Mouse (Mus musculus) liver, embryonic 11.5 days (tissue): ENCODE results near the gene Mrtfa. TPM values are rescaled to one million over a fixed set of nuclear protein-coding genes. Genes with fewer than 3 reads are reported as not detected.

Experiments used
- ATAC-seq: fragments of 200-750 bp; cut with Nextera tagmentation; replicated peaks from 2 replicates; pipeline ENCODE4 v1.8.0; 2017; ENCODE audit warnings: moderate number of reproducible peaks, mild to moderate bottlenecking, moderate TSS enrichment, moderate library complexity; ENCODE audit not compliant: low FRiP score
- DNase-seq: peaks from one replicate; pipeline ENCODE4 v3.0.0-alpha.2; 2017; ENCODE audit warnings: low spot score
- H3K27ac ChIP-seq: fragments of 300-500 bp; sonication (generic); 2 replicates; pipeline ENCODE4 v1.5.1; 2014; ENCODE audit warnings: mild to moderate bottlenecking, low read depth, low read length, control low read depth
- H3K27me3 ChIP-seq: fragments of 300-500 bp; sonication (generic); replicated peaks from 2 replicates; pipeline ENCODE4 v1.6.1; 2014; ENCODE audit warnings: low read length, mixed read lengths; ENCODE audit not compliant: control insufficient read depth, insufficient read depth
- H3K36me3 ChIP-seq: fragments of 300-500 bp; sonication (generic); 2 replicates; pipeline ENCODE4 v1.6.1; 2014; ENCODE audit warnings: mild to moderate bottlenecking, low read length, moderate library complexity, mixed read lengths; ENCODE audit not compliant: control insufficient read depth, insufficient read depth
- H3K4me1 ChIP-seq: fragments of 300-500 bp; sonication (generic); replicated peaks from 2 replicates; pipeline ENCODE4 v1.6.1; 2014; ENCODE audit warnings: low read length, mixed read lengths; ENCODE audit not compliant: control insufficient read depth, insufficient read depth
- H3K4me2 ChIP-seq: fragments of 300-500 bp; sonication (generic); 2 replicates; pipeline ENCODE4 v1.6.1; 2014; ENCODE audit warnings: mild to moderate bottlenecking, control low read depth, moderate library complexity
- H3K4me3 ChIP-seq: fragments of 300-500 bp; sonication (generic); 2 replicates; pipeline ENCODE4 v1.5.1; 2014; ENCODE audit warnings: low read depth, low read length, control low read depth
- H3K9ac ChIP-seq: fragments of 300-500 bp; sonication (generic); 2 replicates; pipeline ENCODE4 v1.6.1; 2014; ENCODE audit warnings: low read depth, low read length, control low read depth
- H3K9me3 ChIP-seq: fragments of 300-500 bp; sonication (generic); 2 replicates; pipeline ENCODE4 v1.6.1; 2016; ENCODE audit warnings: low read length, inconsistent platforms, mixed read lengths; ENCODE audit not compliant: control insufficient read depth
- WGBS: fragments of 180-500 bp; shearing (Covaris S2); extraction: QIAGEN DNeasy Blood & Tissue Kit; methylation state at CpG from one replicate; pipeline ENCODE4 v1.1.7; 2014; 5-methylcytosine and 5-hydroxymethylcytosine counted together
- polyA plus RNA-seq: library from polyadenylated mRNA; unstranded; fragments of >200 nt; fragmentation: Nextera tagmentation; extraction: Ambion mirVana; gene quantifications from 2 replicates; pipeline ENCODE4 v1.2.1, GENCODE M21; 2014

The Mrtfa gene
- polyA plus RNA-seq, 1 experiment from 2014 or later: 20.6 TPM

DNA sequence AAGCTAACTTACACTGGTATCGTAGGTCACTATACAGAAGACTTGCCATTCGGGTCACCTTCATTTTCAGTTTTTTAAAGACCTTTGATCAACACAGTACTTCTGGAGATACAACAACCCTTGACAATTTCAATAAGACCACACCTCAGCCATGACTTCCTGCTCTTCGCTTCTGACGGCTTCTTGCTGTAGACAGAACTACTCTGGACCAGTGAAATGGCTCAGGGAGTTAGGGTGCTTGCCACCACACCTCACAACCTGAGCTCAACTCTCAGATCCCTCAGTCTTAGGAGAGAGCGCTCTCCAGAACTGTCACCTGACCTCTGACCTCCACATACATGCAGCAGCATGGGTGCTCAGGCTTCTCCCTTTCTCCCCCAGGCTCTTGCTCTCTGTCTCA, 59.4 kb downstream of the Mrtfa start:
- Histone ChIP-seq H3K27me3 (no peaks in the 10 kb centered on the region), H3K27ac (no peak overlapping the region), H3K36me3 (no peaks in the 10 kb centered on the region), H3K4me1 (no peaks in the 10 kb centered on the region), H3K9ac (no peak overlapping the region), H3K4me3 (no peak overlapping the region), H3K9me3 (no peaks in the 10 kb centered on the region), H3K4me2 (no peak overlapping the region)
- DNase-seq (no peak), ATAC-seq (no peak)
- 86% methylated on average over 5 of the region's 5 CpGs for WGBS

DNA sequence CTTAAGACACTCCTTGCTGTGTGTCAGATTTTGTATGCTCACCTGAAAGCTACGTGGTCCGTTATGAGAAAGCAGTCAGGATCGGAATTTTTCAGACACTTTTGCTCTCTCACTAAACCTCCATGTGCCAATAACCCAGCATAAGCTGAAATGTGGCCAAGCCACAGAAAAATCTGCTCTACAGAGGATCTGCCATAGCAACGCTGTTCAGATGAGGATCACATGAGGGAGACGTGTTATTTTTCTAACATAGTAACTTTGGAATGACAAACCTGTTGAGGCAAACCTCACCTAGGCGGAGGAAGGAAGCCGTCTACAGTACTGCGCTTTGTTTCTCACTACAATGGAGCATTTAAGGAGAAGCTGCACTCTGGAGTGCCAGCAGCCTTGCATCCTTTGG, 60.6 kb downstream of the Mrtfa start:
- Histone ChIP-seq H3K27ac (no peak overlapping the region), H3K27me3 (no peaks in the 10 kb centered on the region), H3K4me3 (no peak overlapping the region), H3K36me3 (no peaks in the 10 kb centered on the region), H3K4me1 (no peaks in the 10 kb centered on the region), H3K9ac (no peak overlapping the region), H3K9me3 (no peaks in the 10 kb centered on the region), H3K4me2 (no peak overlapping the region)
- 83% methylated on average over 8 of the region's 8 CpGs for WGBS
- DNase-seq: no peak
- ATAC-seq: no peak

DNA sequence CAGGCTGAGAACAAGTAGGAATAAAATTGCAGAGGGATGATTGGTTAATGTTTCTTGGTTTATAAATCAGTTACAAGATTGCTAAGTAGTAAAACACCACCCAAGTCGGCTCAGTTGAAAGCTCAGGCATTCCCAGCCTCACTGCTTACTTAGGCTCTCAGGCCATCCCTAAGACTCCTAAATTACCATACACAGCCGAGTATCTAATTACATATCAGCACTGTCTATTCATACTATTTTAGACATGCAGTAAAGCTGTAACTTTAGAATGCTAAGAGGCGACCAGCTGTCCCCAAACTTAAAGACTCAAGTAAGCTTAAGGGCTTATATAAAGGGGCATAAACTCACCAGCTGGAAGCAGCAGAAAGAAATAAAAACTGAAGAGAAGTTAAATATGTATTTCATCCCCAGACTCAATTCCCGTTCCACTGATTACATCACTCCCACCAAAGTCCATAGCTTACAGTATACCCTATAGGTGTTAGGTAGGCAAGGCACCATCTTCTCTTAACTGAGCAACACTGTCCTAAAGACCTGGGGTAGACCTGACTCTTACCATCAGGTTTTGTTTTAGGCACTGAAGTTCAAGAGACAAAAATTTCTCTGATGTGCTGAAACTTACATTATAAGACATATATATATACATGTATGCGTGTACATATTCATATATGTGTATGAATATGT, 62.3 kb downstream of the Mrtfa start:
- H3K27ac ChIP-seq: no peak overlapping the region

DNA sequence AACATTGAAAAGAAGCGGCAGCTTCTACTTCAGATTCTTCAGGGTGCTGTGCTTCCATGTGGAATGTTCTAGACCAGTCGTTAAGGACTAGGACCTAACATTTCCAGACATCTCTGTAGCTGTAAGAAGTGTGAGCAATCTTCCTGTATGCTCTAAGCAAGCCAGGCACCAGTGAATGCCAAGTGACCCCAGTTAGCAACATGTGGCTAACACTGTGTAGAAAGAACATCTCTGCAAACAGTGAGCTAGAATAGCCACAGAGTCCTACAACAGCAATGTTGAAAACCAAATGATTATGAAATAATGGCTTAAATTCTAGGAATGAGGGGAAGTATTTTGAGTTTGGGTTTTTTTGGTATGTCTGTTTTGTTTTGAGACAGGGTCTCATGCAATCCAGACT, 66.3 kb downstream of the Mrtfa start:
- Histone ChIP-seq H3K9me3 (no peaks in the 10 kb centered on the region), H3K4me1 (no peaks in the 10 kb centered on the region), H3K4me2 (no peak overlapping the region), H3K27me3 (no peaks in the 10 kb centered on the region), H3K36me3 (no peaks in the 10 kb centered on the region), H3K27ac (no peak overlapping the region), H3K9ac (no peak overlapping the region), H3K4me3 (no peak overlapping the region)
- DNase-seq (no peak), ATAC-seq (no peak)
- 91% methylated on average over 2 of the region's 2 CpGs for WGBS

More for the DNA sequence above, 62.3 kb downstream of the Mrtfa start:
- WGBS: 83% methylated on average over 5 of the region's 5 CpGs
- H3K27me3 ChIP-seq: no peaks in the 10 kb centered on the region
- H3K4me2 ChIP-seq: no peak overlapping the region
- ATAC-seq (no peak), DNase-seq (no peak)
- no peaks in the 10 kb centered on the region for H3K4me1 ChIP-seq
- H3K9me3 ChIP-seq: no peaks in the 10 kb centered on the region
- H3K9ac ChIP-seq: no peak overlapping the region
- H3K36me3 ChIP-seq: no peaks in the 10 kb centered on the region
- H3K4me3 ChIP-seq: no peak overlapping the region

DNA sequence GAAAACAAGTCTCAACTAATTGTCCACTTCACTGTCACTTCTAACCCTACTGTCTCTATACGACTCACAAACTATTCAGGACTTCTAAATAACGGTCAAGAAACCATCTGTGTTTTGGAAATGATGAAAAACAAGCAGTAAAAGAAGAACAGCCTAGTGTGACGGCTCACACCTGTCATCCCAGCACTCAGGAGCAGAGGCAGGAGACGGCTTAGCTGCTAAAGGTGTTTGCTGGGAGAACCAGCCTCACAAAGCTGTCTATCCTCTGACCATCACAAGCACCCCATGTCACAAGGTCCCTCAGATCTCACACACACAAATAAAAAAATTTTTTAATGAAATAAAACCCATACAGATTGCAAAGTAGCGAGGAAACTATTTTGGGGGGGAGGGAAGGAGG, 67.4 kb downstream of the Mrtfa start:
- no peak overlapping the region for H3K4me2 ChIP-seq
- H3K4me3 ChIP-seq: no peak overlapping the region
- ATAC-seq: no peak
- H3K9ac ChIP-seq: no peak overlapping the region
- 80% methylated on average over 5 of the region's 5 CpGs for WGBS
- H3K36me3 ChIP-seq: no peaks in the 10 kb centered on the region
- H3K27ac ChIP-seq: no peak overlapping the region
- no peaks in the 10 kb centered on the region for H3K9me3 ChIP-seq
- H3K27me3 ChIP-seq: no peaks in the 10 kb centered on the region
- H3K4me1 ChIP-seq: no peaks in the 10 kb centered on the region
- DNase-seq: no peak

DNA sequence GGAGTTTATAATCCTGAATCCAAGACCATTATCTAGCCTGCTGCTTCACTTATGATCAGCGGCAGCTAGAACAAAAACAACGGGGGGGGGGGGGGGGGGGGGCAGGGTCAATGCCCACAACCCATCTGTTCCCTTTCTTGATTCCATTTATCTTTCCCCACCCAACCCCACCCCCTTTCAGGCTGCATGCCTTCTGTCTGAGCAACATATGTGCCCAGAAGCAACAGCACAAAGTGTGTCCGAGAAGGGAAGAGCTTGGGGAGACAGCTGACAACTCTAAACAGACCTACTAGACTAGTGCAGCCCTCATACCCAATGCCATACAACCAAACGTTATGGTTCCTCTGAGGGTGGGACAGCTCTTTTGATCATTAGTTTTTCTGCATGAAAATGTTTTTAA, 68.0 kb downstream of the Mrtfa start:
- H3K4me2 ChIP-seq: no peak overlapping the region
- WGBS: 63% methylated on average over 4 of the region's 4 CpGs
- no peaks in the 10 kb centered on the region for H3K4me1 ChIP-seq
- no peak for DNase-seq
- H3K9ac ChIP-seq: no peak overlapping the region
- H3K9me3 ChIP-seq: no peaks in the 10 kb centered on the region
- H3K36me3 ChIP-seq: no peaks in the 10 kb centered on the region
- H3K27me3 ChIP-seq: no peaks in the 10 kb centered on the region
- H3K27ac ChIP-seq: no peak overlapping the region
- H3K4me3 ChIP-seq: no peak overlapping the region
- ATAC-seq: no peak

DNA sequence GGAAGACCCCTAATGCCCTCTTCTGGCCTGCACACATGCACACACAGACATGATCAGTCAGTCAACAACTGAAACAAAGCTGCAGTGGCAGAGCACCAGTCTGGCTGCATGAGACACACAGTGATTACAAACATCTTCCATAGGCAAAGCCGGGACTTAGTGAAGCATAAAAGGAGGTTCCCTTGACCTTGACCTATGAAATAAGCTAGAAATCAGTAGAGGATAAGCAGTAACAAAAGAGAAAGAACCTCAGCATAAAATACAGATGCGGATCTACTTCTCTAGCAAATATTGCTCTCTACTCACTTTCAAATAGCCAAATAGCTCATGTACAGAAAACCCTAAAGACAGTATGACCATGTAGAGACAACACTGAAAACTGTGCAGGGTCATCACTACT, 68.5 kb downstream of the Mrtfa start:
- Histone ChIP-seq H3K4me1 (no peaks in the 10 kb centered on the region), H3K9me3 (no peaks in the 10 kb centered on the region), H3K9ac (no peak overlapping the region), H3K27me3 (no peaks in the 10 kb centered on the region), H3K36me3 (no peaks in the 10 kb centered on the region), H3K27ac (no peak overlapping the region), H3K4me3 (no peak overlapping the region), H3K4me2 (no peak overlapping the region)
- DNase-seq: no peak
- no peak for ATAC-seq
- WGBS: 83% methylated on average over 2 of the region's 2 CpGs

DNA sequence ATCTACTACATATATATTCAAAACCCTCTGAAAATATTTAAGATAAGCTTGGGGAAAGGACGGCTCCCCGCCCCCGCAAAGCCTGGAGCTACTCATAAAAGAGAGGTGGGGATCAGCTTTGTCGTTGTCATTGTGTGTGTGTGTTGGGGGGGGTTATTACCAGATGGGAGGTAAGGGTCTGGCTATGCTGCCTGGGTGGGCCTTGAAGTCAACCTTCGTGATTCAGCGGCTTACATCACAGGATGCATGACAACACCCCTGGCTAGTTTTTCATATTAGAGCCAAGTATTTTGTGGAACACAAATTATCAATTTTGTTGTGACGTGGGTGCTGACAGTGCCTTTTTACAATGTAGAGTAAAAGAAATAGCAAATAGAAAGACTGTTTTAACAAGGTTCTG, 69.6 kb downstream of the Mrtfa start:
- H3K4me2 ChIP-seq: no peak overlapping the region
- ATAC-seq: no peak
- DNase-seq: no peak
- no peaks in the 10 kb centered on the region for H3K4me1 ChIP-seq
- no peaks in the 10 kb centered on the region for H3K9me3 ChIP-seq
- H3K27me3 ChIP-seq: no peaks in the 10 kb centered on the region
- H3K9ac ChIP-seq: no peak overlapping the region
- no peak overlapping the region for H3K4me3 ChIP-seq
- 82% methylated on average over 7 of the region's 7 CpGs for WGBS
- no peaks in the 10 kb centered on the region for H3K36me3 ChIP-seq
- no peak overlapping the region for H3K27ac ChIP-seq

DNA sequence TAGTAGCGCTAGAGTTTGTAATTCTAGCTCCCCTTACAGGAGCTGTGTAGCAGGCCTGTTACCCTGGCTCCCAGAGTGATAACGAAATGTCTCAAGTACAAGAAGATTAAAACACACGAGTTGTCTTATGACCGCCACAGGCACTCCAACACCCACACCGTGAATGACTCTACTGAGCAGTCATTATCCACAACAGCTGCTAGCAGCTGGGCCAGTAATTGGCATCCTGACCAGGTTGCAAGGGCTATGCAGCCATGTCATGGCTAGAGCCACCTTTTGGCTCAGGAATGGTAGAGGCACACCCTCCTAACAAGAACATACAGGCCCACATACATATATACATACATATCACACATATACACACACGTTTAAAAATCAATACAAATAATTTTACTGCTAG, 70.4 kb downstream of the Mrtfa start:
- 78% methylated on average over 6 of the region's 6 CpGs for WGBS
- no peak overlapping the region for H3K4me2 ChIP-seq
- H3K9ac ChIP-seq: no peak overlapping the region

More for the DNA sequence above, 70.4 kb downstream of the Mrtfa start:
- H3K36me3 ChIP-seq: no peaks in the 10 kb centered on the region
- no peak overlapping the region for H3K4me3 ChIP-seq
- no peak overlapping the region for H3K27ac ChIP-seq
- no peaks in the 10 kb centered on the region for H3K4me1 ChIP-seq
- ATAC-seq: no peak
- no peaks in the 10 kb centered on the region for H3K27me3 ChIP-seq
- no peaks in the 10 kb centered on the region for H3K9me3 ChIP-seq
- no peak for DNase-seq
